Mouse (Mus musculus): ENCODE data around the gene Cda. TPM values are rescaled to one million over a fixed set of nuclear protein-coding genes. Genes with fewer than 3 reads are reported as not detected.

The Cda gene
- not detected for total RNA-seq (2018; cell fraction: chromatin; rRNA removed)
- total RNA-seq (2018; cell fraction: cytosol; rRNA removed), result under 1 TPM in 5 of 26 experiments, not detected in 21; 0.19 to 0.42 (median 0.32) TPM
- total RNA-seq (2018; cell fraction: nucleus; rRNA removed), result not detected
- not detected in 3 replicates for polyA plus RNA-seq (2018)

DNA sequence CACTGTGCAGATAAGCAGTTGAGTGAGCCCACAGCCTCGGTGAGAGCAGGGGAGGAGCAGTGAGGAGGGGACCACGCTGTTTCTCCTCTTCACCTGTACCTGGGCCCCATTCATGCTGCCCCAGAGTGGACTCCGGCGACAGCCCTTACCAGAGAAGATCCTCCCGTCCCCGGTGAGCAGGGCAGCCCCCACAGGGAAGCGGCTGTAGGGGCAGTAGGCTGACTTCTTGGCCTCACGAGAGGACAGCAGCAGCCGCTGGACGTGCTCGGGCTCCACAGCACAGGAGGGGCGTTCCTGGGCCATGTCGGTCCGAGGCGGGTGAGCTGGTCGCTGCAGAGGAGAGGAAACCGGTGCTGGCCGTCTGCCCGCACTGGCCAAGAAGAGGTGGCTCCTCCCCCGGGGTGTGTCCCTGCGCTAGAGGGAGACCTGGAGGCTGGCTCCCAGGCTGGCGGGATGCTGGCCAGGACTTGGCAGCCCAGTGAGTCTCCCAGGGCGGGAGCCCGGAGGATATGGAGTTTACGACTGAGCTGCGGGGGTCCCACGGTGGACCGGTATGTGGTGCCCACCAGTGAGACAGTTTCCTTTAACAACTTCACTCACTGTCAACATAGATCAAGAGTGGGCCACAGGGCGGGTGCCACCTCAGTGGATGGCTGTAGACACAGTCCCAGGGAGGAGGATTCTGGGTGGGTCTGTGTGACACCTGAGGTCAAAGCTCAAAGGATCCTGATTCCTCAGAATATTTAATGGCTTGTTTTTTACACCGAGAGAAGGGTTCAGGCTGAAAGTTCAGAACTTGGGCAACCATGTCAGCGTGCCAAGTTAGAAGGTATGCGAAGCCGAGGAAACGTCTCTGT lies at the start of gene Cda:
Gene Cda, minus strand, starts transcription at position 352 of the 857 bp plus-strand sequence.
- WGBS (ENCODE audit: missing documents), result 4% methylated on average over 34 of the region's 34 CpGs
- Histone ChIP-seq H3K4me3 (ENCODE audit: inconsistent target) (no peak within 1 kb of the TSS), H3K27ac (no peak within 1 kb of the TSS)

DNA sequence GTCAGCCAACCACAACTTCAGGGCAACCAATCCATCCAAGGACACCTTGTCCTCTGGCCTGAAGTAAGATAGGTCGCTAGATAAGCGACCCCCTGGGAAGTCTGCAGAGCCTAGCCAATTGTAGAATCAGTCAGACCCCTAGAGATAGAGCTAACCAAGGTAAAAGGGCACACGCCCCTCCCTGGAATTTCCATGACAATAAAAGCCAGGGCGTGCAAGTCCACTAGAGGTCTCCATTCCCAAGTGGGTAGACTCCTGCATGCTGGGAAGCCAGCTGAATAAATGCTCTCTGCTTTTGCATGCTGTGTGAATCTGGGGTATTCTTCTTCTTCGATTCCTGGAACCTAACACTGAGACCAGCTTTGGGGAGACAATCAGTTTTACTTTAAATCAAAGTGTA lies 48.6 kb upstream of the Cda start:
- Histone ChIP-seq H3K27ac (no peak overlapping the region), H3K79me2 (ENCODE audit: inconsistent target) (no peaks in the 10 kb centered on the region), H3K4me3 (ENCODE audit: inconsistent target) (no peak overlapping the region), H3K36me3 (ENCODE audit: inconsistent target) (no peaks in the 10 kb centered on the region)
- 86% methylated on average over 5 of the region's 5 CpGs for WGBS (ENCODE audit: missing documents)

More for the DNA sequence above, at the start of gene Cda:
- H3K79me2 ChIP-seq (ENCODE audit: inconsistent target), result no peaks in the 10 kb centered on the region
- H3K36me3 ChIP-seq (ENCODE audit: inconsistent target), result no peaks in the 10 kb centered on the region

DNA sequence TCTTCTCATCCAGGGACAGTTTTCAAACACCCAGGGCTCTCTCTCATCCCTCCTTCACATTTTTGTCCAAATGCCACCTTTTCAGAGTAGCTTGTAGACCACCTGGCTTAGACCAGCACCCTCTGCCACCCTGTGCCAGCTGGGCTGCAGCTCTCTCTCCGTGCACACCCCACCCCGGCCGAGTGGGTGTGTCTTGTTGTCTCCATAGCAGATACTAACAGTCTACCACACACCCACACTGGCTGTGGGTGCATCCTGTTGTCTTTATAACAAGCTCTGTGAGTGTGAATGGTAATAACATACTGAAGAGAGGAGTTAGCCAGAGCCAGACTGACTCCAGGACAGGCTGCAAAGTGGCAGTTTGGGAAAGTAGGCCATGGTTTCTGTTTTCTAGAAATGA lies 48.2 kb upstream of the Cda start:
- Histone ChIP-seq H3K4me3 (ENCODE audit: inconsistent target) (no peak overlapping the region), H3K79me2 (ENCODE audit: inconsistent target) (no peaks in the 10 kb centered on the region), H3K36me3 (ENCODE audit: inconsistent target) (no peaks in the 10 kb centered on the region), H3K27ac (no peak overlapping the region)
- 77% methylated on average over 3 of the region's 3 CpGs for WGBS (ENCODE audit: missing documents)

DNA sequence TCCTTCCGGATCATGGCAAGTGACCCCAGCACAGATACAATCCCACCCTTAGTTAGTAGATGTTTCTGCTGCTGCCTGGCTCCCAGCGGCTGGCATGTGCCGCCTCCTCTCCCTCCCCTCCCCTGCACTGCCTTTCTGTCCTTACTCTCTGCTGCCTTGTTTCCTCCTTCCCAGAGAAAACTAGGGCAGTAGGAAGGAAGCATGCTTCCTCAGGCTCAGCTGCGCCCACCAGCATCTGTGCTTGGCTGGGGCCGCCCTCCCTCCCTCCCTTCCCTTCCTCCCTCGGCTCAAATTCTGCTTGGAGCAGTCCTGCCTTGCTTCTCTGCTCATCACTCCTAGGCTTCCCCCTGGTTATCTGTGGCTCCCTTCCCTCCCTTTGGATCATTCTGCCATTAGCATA lies 46.9 kb upstream of the Cda start:
- Histone ChIP-seq H3K79me2 (ENCODE audit: inconsistent target) (no peaks in the 10 kb centered on the region), H3K4me3 (ENCODE audit: inconsistent target) (no peak overlapping the region), H3K27ac (no peak overlapping the region), H3K36me3 (ENCODE audit: inconsistent target) (no peaks in the 10 kb centered on the region)
- 46% methylated on average over 3 of the region's 6 CpGs for WGBS (ENCODE audit: missing documents)

DNA sequence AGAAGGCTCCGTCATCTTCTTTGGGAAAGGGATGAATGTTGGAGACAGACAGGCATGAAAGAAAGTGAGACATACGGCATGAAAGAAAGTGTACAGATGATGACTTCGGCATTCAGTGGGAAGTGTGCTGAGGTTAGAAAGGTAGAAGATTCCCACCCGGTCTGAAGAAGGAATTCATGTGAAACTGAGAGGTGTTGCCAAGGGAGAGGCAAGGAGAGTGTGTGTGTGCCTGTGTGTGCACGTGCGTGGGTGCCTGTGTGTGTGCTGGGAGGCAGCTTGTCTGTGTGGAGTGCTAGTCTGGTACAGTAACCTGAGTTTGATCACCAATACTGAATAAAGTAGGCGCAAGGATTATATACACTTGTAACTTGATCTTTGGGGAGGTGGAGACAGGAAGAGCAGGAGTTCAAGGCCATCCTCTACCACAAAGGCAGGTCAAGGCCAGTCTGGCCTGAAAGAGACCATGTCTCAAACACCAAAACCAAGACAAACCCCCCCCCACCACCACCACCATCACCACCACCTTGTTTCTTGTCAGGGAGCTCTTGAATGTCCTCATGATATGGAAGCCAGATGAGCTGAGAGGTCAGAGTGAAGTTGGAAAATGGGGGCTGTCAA lies 43.8 kb upstream of the Cda start:
- no peaks in the 10 kb centered on the region for H3K79me2 ChIP-seq (ENCODE audit: inconsistent target)
- H3K27ac ChIP-seq, result no peak overlapping the region
- no peak overlapping the region for H3K4me3 ChIP-seq (ENCODE audit: inconsistent target)
- no peaks in the 10 kb centered on the region for H3K36me3 ChIP-seq (ENCODE audit: inconsistent target)
- 91% methylated on average over 7 of the region's 7 CpGs for WGBS (ENCODE audit: missing documents)

DNA sequence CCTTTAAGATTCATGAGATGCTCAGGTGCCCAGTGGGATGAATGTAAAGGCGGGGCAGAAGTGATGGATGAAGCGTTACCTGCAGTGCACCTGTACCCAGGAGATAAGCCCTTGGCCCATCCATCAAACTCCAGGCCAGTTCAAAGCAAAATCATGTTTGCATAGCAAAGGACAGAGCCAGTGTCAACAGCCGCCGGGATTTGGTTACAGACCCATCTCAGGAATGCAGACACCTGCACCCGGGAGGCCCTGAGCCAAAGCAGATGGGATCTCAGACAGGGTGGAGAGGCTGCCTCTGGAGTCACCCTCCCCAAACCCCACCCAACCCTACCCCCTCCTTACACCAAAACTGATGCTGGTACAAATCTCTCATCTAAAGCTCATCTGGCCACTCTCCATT lies 43.2 kb upstream of the Cda start:
- no peak overlapping the region for H3K4me3 ChIP-seq (ENCODE audit: inconsistent target)
- 95% methylated on average over 5 of the region's 5 CpGs for WGBS (ENCODE audit: missing documents)
- H3K27ac ChIP-seq, result no peak overlapping the region
- no peaks in the 10 kb centered on the region for H3K36me3 ChIP-seq (ENCODE audit: inconsistent target)
- no peaks in the 10 kb centered on the region for H3K79me2 ChIP-seq (ENCODE audit: inconsistent target)

DNA sequence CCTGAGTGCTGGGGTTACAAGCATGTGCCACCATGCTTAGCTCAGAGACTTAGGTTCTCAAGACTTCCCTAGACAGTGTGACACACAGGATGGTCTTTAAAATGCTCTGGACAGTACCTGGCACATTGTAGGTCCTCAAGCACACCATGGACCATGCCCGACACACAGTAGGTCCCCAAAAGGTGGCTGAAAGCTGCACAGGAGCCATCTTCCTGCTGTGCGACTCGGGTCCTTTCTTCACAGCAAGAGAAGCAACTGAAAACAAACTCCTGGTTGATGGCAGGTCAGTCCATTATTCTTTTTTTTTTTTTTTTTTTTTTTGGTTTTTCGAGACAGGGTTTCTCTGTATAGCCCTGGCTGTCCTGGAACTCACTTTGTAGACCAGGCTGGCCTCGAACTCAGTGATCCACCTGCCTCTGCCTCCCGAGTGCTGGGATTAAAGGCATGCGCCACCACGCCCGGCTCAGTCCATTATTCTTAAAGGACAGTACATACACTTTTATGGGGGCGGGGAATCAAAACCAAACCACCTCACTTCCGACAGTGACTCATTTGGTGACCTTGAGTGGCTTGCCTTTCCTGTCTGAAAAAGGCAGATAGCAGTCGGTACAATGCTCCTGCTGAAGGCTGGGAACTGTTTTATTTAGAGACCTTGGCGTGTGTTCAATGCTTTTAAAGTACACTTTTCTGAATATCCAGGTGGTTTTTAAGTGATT lies 39.8 kb upstream of the Cda start:
- Histone ChIP-seq H3K27ac (no peak overlapping the region), H3K36me3 (ENCODE audit: inconsistent target) (no peaks in the 10 kb centered on the region), H3K4me3 (ENCODE audit: inconsistent target) (no peak overlapping the region), H3K79me2 (ENCODE audit: inconsistent target) (no peaks in the 10 kb centered on the region)
- 28% methylated on average over 7 of the region's 13 CpGs for WGBS (ENCODE audit: missing documents)

DNA sequence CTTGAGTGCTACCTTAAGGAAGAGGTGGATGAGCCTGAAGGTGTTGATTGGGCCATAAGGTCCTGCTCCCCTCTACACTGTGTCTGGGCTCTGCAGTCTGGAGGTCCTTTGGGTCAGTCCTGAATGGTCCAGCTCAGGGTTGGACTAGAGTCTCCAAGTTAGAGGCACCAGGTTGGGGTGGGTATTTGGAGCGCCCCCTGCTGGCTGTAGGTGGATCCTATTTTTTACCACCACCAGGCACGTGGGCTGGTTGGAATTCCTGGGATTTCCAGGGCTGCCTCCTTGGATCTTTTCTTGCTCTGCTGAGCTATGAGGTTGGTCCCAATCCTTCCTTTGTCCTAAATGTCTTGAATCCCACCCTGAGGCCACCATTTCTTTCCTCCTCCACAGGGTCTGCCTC lies 37.0 kb upstream of the Cda start:
- Histone ChIP-seq H3K4me3 (ENCODE audit: inconsistent target) (no peak overlapping the region), H3K27ac (no peak overlapping the region), H3K36me3 (ENCODE audit: inconsistent target) (no peaks in the 10 kb centered on the region), H3K79me2 (ENCODE audit: inconsistent target) (no peaks in the 10 kb centered on the region)
- 12% methylated on average over 2 of the region's 2 CpGs for WGBS (ENCODE audit: missing documents)

DNA sequence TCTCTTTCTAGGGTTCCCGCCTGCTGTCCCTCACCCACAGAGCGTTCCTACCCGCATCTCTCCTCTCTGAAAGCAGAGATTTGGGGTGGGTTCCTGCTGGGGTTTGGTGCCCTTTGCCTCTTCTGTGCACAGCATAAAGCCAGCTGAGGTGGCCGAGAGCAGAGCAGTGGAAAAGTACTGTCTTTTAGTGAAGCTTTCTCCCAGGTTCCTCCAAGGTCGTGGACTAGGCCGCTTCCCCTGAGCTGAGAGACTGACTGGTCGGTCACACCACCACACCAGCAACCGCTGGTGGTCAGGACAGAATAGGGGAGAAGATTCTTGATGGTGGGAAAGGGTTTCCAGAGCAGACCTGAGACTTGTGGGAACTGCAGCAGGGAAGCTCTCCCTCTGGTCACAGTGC lies 28.9 kb upstream of the Cda start:
- no peak overlapping the region for H3K4me3 ChIP-seq (ENCODE audit: inconsistent target)
- 23% methylated on average over 8 of the region's 8 CpGs for WGBS (ENCODE audit: missing documents)
- H3K79me2 ChIP-seq (ENCODE audit: inconsistent target), result no peaks in the 10 kb centered on the region
- no peak overlapping the region for H3K27ac ChIP-seq
- H3K36me3 ChIP-seq (ENCODE audit: inconsistent target), result no peaks in the 10 kb centered on the region

DNA sequence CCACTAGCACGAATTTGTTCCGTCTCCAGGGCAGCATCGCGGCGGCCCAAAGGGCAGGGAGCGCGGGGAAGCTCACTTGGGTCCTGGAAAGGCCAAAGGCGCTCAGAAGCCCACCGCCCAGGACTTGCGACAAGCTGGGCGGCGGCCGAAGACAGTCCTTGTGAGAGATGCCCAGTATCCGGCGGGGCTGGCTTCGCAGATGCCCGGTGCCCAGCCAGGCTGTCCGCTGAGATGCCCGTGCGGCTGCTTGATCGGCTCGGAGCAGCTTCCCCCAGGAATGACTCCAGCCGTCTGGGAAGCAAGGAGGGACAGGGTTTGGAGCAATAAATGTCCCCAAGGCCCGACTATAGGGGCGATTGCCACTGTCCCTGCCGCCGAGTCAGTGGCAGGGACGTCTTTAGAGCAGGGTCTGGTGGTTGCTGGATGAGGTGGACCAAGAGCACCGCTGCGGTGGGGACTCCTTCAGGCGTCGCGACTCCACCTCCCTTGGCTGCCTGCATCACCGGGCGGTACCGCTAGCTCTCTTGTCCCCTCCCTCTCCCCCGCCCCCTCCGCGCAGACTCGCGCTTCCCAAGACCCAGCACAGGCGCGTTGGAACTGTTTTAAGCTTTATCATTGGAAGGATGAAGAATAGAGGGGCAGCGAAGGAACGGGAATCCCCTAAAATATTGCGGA lies 28.3 kb upstream of the Cda start, which contains the start of gene Fam43b:
Gene Fam43b, minus strand, starts transcription at position 558 of the 675 bp plus-strand sequence.
- WGBS (ENCODE audit: missing documents), result 3% methylated on average over 38 of the region's 46 CpGs
- Histone ChIP-seq H3K79me2 (ENCODE audit: inconsistent target) (no peaks in the 10 kb centered on the region), H3K36me3 (ENCODE audit: inconsistent target) (no peaks in the 10 kb centered on the region), H3K27ac (no peak within 1 kb of the TSS), H3K4me3 (ENCODE audit: inconsistent target) (no peak within 1 kb of the TSS)

DNA sequence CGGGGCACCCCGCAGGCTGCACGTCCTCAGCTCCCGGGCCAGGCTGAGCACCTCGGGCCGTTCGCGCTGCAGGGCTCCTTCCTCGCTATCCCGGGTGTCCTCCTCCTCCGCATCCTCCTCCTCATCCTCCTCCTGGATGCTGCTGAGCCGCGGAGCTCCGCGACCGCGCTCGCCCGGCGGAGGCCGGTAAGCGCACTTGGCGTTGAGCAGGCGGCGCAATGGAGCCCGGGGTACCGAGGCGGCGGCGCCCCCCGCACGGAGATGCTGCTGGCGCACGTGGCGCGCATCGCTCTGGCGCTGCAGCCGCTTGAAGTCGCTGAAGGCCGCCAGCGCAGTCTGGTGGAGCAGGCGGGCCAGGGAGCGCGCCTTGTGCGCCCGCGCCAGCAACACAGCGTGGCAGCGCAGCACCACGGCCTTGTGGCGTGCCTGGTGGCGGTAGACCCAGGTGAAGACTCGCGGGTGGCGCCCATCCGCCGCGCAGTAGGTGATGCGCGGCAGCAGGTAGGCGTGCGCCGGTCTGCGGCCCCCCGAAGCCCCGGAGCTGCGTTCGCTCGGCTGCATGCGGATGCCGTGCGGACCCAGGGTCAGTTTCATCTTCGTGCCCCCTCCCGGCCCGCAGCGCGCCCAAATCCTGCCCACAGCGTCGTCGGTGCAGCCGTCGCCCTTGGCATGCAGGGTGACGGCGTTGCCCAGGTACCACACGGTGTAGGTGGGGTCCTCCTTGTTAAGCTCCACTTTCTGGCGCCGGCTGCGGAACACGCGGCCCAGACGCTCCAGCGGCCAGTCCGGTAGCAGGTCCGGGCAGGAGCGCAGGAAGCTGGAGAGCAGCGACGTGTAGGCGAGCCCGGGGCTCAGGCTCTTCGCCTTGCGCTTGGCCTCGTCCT lies 27.5 kb upstream of the Cda start:
- 3% methylated on average over 103 of the region's 103 CpGs for WGBS (ENCODE audit: missing documents)
- no peak overlapping the region for H3K4me3 ChIP-seq (ENCODE audit: inconsistent target)
- H3K36me3 ChIP-seq (ENCODE audit: inconsistent target), result no peaks in the 10 kb centered on the region
- no peaks in the 10 kb centered on the region for H3K79me2 ChIP-seq (ENCODE audit: inconsistent target)
- H3K27ac ChIP-seq, result no peak overlapping the region

DNA sequence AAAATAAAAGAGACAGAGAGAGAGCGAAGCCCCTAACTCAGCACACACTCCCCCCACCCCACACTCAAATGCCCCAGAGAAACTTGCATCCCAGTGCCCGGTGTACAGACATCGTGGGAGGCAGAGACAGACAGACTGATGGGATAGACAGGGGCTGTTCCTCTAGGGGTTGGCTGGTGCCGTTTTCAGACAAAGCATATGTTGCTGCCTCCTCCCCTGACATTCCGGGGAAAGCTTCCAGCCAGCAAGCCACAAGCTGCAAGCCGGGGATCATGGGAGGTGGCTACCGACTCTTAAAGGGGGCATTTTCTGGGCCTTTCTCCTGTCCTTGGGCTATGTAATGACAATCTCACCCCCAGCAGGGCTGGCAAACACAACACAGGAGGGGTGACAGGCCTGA lies 25.9 kb upstream of the Cda start:
- Histone ChIP-seq H3K36me3 (ENCODE audit: inconsistent target) (no peaks in the 10 kb centered on the region), H3K79me2 (ENCODE audit: inconsistent target) (no peaks in the 10 kb centered on the region), H3K27ac (no peak overlapping the region), H3K4me3 (ENCODE audit: inconsistent target) (no peak overlapping the region)
- WGBS (ENCODE audit: missing documents), result 81% methylated on average over 7 of the region's 7 CpGs

DNA sequence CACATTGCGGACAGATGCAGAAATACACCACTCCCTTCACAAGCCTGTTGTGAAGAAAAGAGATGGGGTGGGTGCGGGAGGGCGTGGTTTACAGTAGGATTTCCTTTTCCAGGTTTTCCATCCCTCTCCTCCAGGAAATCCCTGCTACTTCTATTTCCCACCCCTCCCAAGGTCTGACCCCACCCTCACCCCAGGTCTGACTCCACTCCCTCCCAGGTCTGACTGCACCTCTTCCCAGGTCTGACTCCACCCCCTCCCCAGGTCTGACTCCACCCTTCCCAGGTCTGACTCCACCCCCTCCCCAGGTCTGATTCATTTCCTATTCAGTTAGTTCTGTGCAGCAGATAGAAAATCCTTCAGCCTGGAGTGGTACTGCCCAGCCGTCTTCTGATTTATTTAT lies 16.0 kb upstream of the Cda start:
- Histone ChIP-seq H3K79me2 (ENCODE audit: inconsistent target) (no peaks in the 10 kb centered on the region), H3K27ac (no peak overlapping the region), H3K36me3 (ENCODE audit: inconsistent target) (no peaks in the 10 kb centered on the region), H3K4me3 (ENCODE audit: inconsistent target) (no peak overlapping the region)
- 69% methylated on average over 4 of the region's 4 CpGs for WGBS (ENCODE audit: missing documents)

All from macrophage (primary cell).